Mouse (Mus musculus): ENCODE results near the gene Lrrc14b.

- no peak for TF ChIP-seq CTCF (IDR thresholded peaks at IDR 0.05; ENCODE audit: insufficient read depth, low read length)
- TF ChIP-seq POLR2A (IDR thresholded peaks at IDR 0.05; ENCODE audit: borderline replicate concordance, extremely low read depth, low read depth, low read length) = no peak
These were observed 47.0 kb downstream of the Lrrc14b start for GRCm38 (mm10) chr13:74316789-74317169.
